Mouse (Mus musculus): Measurements from ENCODE around the gene Wnt7b.

The Wnt7b gene

DNA sequence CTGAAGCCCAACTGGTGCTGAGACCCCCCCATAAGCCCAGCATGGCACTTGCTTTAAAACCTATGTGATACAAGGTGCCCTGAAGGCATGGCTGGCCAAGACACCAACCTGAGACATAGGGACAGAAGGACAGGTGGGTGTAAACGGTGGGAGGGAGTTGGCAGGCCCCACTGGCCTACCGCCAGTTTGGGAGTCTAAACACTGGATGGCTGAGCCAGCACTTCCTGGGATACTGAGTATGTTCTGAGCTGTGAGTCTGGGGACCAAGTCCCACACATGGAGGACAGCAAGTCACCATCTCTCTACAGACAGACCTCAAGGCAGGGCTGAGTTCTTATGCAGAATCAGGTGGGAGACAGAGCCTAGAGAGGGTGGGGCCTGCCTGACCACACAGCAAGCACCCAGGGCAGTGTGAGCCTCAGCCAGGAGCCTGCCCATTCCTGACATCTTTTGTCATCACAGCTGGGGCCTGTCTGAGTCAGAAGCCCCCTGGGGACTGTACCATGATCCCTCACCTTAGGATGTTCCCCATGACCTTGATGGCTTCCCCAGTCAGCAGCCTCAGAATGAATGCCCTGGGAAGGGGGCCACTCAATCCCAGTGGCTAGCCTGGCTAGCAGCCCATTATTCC, 13.0 kb downstream of the Wnt7b start:
- peak; percentile 58 to 72 for DNase-seq

DNA sequence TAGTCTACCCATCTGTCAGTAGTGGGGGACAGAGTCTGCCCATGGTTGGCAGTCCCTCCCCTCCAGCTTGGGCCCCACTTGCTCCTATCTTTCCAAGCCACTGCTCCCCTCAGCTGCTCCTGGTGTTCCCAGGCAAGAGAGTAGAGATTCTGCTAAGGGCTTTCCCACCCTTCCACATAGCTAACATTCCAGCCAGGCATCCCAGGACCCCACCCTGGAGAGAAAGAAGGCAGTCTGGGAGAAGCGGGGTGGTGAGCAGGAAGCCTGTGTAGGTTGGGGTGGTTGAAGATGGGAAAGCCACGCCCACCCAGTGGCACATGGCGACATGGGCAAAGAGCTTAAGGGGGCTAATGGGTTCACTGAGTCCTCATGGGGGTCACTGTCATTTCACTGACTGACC, 13.9 kb downstream of the Wnt7b start:
- no peak for DNase-seq

DNA sequence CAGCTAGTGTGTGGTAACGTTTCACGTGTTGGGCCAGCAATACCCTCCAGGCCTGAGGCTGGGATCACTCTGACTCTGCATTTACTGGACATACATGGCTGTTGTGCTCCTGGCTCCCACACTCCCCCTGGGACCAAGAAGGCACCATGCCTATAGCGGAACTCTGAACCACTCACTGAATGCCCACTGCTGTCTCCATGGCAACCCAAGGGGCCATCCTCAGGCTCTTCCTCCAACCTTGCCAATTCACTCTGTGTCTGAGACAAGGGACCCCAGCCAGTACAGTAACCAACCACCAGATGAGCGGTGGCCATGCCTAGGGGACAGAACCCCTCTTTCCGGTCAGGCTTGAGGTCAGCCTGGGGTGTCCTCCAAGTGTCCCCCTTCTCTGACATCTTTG, 17.3 kb downstream of the Wnt7b start:
- DNase-seq: no peak

DNA sequence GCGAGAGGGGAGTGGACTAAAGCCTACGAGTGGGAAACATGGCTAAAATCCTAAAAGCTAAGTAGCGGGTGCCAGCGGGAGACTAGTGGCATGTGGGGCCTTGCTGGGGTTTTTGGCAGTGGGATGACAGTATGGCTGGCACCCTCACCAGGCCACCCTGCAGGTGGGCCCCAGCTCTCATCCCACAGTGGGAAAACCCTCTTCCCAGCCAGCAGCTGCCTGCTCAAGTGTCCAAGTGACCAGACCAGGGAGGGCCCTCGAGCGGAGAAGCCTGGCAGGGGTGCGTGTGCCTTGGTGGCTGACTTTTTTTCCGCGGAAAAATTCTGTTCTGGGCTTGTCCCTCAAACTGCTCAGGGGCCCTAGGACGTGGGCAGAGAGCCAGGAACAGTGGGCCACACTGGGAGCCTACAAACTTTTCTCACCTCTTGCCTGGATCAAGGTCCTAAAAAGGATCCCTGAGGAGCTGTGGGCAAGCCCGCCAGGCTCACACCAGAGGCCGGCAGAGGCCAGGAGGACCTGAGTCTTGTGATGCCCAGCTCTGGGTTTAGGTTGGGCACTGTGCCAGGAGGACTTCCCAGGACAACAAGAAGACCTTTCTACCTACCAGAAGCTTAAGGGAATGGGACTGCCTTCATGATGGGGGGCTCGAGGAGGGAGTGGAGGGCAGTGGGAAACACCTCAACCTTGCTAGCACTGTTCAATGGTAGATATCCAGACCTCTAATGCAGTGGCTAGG, 18.1 kb downstream of the Wnt7b start:
- DNase-seq: peak; percentile 27 to 48

DNA sequence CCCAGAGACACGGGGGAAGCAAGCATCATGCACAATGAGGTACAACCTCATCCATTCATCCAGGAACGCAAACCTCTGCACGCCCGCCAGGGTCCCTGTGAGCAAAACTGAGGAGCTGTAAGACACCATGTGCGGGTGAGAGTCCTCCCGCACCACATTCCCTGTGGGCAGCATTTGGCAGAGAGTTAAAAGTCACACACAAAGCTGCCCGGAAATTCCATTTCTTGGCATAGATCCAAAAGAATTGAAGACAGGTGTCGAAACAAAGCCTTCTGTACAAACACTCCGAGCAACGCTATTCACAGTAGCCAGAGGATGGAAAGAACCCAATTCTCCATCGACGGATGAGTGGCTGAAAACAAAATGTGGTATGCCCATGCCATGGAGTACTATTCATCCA, 20.3 kb downstream of the Wnt7b start:
- DNase-seq: no peak

DNA sequence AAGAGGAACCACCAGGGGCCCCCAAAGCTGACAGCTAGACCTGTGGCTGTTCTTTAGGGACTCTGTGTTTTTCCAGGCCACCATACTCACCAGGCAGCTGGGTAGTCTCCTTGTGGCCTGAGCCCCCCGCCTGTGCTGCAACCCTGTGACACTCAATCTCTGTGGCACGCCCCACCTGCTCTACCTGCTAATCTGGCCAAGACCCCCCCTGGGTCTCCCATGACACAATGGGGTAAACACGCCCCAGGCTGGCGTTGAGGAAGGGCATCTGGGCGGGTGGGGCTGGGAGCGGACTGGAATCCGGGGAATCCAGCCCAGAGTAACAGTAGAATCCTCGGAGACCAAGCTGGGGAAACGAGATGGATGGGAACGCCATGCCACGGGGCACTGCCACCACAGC, 21.4 kb downstream of the Wnt7b start:
- DNase-seq: no peak

DNA sequence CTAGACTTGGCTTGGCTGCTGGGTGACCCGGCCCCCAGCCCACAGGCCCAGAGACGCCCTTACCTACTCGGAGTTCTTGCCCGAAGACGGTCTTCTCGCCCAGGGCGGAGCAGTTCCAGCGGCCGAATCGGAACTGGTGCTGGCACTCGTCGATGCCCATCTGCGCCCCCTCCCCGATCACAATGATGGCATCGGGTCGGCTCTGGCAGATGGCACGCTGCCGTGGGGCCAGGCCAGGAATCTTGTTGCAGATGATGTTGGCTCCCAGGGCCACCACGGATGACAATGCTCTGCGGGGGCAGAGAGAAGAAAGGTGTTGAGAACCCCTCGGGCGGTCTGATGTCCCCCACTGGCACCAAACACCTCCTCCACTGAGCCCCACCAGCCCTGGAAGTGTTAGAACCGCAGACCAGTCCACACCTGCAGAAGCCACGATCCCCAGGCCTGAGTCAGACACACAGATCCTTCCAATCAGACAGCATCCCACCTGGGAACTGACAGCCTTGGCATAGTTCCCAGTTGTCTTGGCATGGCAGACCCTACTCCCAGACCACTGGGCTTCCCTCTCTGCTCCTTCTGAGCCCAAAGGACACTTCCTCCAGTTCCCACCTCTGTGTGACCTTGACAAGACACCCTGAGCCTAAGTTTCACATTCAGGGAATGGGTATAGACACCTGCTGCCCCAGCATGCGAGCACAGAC, 23.3 kb downstream of the Wnt7b start:
- DNase-seq: no peak

DNA sequence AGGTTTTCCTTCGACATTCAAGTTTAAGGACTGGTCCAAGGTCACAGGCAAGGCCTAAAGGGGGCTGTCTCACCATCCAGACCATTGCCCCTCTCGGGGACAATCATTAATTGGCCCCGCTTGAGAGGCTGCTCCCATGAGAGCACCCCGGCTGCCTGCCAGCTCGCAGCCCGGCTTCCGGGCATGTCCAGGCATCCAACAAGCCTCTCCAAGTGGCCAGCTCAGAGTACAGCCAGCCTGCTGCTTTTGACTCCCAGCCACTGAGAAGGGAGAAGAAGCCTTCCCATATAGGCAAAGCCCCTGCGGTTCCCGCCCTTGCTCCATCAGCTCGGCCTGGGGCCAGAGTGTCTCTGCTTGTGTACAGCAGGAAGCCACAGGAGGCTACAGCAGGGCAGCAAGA, 26.5 kb downstream of the Wnt7b start:
- DNase-seq: peak; percentile 53 to 77

DNA sequence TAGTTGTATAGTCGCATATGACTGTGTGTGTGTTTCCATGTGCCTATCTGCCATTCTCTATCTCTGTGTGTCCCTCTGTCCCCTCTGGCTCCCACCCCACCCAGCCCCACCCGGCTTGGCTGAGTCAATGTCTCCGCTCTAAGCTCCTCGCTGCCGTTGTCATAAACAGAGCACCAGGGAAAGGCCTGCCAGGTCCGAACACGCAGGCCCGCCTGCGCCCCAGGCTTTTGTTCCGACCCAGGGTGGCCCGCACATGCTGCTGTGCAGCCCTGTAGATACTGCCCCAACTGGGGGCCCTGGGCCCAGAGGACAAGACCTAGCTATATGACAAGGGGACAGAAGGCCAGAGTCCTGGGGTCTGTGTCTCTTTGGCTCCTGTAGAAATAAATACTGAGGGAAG, 28.9 kb downstream of the Wnt7b start:
- DNase-seq: no peak

DNA sequence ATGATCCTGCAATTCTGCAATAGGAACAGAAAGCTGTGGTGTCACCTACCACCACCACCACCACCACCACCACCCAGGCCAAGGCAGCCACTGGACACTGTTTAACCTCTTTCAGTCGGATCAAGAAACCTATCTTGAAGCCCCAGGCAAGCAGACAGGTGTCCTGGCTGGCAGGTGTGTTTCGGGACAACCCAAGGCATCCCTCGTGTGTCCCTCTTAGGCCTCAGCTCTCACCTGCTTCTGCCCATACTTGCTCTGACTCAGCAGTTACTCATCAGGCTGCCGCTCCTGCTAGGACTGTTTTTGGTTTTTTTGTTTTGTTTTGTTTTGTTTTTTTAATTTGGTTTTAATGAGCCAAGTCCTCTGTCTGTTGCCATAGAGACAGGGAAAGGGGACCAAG, 35.8 kb downstream of the Wnt7b start:
- DNase-seq: no peak

DNA sequence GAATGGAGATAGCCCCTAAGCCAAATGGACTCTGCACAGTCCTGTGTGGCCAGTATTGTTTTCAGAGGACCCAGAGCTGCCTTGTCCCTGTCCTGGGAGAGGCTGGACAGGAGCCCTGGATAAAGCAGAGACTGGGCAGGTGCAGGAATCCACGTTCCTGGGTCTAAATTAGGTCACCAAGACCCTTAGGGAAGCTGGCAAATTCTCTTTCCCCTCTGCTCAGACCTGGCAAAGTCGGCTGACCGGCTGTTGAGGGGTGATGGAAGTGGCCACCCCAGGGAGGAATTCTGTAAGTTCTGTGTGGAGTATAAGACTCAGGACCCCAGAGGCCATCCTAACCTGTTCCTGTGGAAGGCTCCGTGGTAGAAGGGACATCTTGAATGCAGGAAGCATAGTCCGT, 36.9 kb downstream of the Wnt7b start:
- no peak for DNase-seq

DNA sequence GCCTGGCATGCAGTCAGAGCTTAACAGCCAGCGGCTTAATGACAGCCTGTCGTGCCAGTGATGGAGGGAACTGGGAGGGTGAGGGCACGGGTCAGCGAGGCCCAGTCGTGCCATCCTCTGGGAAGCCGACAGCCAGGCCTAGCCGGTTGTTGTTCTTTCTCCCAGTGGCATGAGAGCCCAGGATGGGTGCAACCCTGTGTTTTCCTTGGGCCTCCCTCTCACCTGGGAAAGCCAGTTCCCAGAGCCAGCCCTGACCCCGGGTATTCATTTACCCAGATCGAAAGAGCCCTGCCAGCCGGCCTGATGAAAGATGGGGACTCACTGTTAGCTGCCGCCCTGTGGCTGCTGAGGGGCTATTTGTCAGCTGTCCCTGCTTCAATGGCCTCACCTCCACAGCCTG, 44.1 kb downstream of the Wnt7b start:
- DNase-seq: peak; percentile 60 to 73

DNA sequence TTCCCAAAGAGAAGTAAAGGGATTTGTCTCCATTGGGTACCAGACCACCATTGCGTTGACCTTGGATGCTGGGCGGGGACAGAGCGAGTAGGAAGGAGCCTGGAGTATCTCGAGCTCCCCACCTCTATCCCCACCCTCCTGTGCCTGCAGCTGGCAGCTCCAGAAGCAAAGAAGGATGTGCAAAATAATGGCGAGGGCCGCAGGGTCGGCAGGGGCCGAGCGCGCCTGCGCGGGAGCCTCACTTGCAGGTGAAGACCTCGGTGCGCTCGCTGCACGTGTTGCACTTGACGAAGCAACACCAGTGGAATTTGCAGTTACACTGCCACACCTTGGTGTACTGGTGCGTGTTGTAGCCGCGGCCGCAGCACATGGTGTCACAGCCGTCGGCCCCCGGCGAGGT, 45.1 kb downstream of the Wnt7b start:
- DNase-seq: no peak

DNA sequence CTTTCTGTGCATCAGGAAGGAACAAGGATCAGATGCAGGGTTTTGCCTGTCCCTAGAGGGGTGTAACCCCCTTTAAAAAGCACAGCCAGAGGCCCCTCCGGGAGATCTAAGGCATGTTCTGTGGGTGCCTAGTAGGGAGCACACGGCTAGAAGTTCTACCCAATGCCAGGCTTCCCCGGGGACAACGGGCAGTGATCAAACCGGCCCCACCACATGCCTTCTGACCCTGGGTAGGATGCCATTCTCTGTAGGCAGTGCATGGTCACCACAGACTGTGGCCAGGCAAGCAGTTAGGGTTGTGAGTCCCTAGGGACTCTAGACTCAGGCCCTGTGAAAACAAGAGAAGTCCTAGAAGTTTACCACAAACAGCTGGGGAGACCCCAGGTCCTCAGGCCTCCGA, 47.6 kb downstream of the Wnt7b start:
- DNase-seq: no peak

DNA sequence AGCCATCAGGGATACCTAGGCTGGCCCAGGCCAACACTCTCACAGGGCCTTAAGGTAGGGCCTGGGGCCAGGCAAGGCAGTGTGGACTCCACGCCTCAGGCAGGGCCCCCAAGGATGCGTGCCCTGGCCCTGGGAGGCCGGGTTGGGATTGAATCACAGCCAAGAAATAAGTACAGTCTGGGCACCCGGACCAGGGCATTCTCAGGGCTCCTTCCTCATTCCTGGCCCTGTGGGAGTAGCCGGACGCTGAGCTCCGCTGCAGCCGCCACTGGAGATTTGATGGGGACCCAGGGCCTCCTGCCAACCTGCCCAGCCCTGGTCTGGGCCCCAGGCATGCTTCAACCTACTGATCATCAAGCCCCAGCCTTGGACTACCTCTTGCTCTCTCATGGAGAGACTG, 48.1 kb downstream of the Wnt7b start:
- peak; percentile 57 to 61 for DNase-seq

DNA sequence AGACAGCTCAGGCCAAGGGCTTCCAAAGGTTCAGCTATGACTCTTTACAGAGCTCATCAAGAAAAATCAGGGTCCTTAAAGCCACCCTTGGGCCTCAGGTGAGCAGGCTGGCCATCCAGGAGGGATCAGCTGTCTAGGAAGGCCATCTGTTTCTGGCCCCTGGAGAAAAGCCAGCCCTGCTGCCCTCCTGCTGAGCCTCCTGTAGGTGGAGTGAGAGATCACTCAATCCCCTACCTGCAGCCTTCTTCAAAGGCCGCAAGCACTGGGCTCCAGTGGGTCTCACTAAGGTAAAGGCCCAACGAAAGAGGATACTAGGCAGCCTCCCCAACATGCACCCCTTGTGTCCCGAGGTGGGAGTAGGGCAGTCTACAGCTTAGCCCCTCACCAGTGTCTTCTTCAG, 50.2 kb downstream of the Wnt7b start:
- DNase-seq: peak; percentile 31 to 51

DNA sequence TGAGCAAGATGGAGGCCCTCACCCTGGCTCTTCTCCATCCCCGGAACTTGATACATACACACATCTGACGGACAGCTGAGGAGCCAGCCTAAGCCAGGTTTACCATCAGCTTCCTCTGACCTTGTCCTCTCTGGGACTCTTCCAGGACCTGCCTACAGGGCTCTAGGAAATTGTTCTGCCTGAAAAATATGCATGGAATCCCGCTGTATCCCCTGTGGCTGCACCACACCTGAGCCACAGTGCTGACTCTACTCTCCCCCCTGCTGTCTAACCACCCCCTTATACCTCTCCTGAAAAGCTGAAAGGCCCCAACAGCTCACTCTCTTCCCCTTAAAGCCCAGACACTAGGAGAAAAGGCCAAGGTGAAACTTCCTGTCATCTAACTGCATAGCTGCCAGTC, 52.4 kb downstream of the Wnt7b start:
- DNase-seq: peak in 1 of 2 experiments; percentile 29

DNA sequence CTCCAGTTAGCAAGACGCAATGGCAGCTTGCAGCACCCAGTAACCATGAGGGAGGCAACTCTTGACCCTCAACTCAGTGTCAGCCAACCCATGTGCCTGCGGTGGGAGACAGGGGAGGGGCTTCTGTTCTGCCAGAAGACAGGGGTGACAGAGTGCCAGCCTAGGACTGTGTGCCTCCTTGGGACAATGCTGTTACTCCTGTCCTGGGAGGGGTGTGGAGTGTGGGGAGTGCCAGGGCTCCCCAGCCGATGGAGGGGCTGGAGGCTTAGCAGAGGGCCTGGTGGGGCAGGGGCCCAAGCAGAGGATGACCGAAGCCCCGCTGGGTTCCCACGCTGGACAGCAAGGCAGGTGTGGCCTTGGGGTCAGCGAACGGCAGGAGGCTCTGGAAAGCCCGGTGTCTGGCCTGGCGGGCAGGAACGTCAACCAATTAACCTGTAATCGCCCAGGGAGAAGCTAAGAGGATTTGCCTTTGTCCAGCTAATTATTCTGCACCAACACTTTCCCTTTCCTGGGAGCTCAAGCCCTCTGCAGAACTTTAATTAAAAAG, 57.8 kb downstream of the Wnt7b start:
- no peak for DNase-seq

DNA sequence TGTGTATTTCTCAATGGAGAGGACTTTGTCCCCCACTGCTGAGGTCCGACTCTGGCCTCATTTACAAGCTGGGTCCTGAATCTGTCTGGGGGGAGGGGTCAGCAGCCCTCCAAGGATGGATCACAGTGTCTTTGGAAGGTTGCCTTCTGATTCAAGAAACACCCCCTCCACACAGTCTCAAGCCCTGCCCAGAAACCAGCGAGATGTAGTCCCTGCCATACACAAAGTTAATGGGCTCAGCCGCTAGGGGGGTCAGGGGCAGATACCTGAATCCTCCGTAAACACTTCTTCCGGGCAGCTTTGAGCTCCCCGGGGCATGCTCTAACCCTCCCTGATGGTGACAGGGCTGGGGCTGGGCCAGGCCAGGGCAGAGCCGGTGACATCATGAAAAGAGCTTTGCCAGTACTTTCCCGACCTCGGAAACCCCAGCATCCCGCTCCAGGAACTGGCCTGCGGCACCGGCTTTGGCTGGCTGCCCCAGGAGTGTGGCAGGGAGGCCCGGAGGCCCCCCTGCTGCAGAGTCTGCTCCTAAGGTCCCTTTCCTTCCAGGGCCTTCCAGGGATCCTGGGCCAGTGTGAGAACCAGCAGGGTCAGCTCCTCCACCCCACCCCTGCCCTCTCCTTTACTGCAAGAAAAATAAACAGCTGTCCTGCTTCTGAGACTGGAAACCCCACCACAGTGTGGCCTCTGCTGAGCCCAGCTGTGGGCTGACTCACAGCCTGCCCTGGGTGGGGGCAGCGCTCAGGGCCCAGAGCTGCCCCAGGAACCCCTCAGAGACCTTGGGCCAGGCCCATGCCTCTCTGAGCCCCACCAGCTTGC, 58.9 kb downstream of the Wnt7b start:
- peak; percentile 76 to 84 for DNase-seq

DNA sequence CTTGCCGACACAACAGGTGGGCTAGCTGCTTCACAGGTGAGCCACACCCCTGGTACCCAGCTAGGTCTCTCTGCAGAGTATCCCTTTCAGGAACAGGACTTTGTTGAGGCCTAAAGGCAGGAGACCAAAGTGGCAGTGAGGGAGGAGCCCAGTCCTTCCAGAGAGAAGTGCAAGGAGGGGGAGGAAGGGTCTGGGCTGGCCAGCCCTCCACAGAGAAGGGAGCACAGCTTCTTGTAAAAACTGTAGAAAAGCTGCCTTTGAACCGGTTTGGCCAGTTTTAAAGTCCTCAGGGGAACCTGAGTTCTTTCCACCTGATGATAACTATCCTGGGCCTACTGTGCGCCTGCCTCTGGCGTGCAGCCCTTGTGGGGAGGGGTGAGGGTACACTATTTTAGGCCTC, 62.8 kb downstream of the Wnt7b start:
- no peak for DNase-seq

DNA sequence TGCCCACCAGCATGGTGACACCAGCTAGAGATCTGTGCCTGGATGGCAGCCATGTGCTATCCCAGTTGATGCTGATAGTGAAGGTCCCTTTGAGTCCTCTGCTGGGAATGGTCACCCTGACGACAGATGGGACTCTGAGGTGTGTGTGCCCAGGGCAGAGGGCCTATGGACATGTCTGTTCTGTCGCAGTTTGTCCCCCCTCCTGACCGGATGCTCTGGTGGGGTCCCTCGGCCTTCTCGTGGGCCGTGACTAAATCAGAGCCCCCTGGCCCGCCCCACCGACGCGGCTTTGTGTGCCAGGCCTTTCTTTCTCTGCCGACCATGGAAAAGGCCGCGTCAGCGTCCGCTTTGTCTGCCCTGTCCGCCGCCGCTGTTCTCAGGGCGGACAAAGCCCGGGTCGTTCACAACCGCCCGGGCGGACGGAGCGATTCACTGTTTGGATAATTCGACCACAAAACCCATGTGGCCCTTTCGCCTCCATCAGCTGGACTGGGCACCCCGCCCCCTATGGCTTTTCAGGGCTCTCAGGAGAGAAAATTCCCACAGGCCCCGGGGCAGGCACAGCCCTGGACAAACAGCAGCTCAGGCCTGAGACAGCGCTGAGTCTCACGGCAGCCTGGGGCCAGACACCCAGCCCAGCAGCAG, 74.8 kb downstream of the Wnt7b start:
- no peak for DNase-seq

DNA sequence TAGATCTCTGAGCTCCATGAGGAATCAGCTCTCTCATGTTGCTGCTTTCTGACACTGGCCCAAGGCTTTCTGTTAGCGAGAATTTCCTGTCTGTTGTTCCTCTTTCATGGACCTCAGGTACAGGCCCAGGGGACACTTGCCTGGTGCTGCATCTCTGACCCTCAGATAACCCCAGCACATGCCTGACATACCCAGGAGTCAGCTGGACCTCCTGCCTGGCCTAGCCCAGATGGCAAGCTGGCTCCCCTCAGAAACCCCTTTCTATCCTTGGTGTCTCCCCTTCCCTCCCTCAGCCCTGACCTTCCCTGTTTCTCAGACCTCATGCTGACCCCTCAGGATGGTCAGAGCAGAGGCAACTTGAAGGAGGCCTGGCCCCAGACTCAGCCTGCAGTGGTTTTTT, 75.6 kb downstream of the Wnt7b start:
- DNase-seq: no peak
